Mouse (Mus musculus) liver, adult (tissue): Measurements from ENCODE around the gene Snip1.

Source experiments
- GATA4 ChIP-seq: IDR thresholded peaks from 2 replicates; pipeline ENCODE4 v1.6.1; 2014; ENCODE audit warnings: mild to moderate bottlenecking, low read length; ENCODE audit not compliant: insufficient replicate concordance

The Snip1 gene

GRCm38 (mm10) chr4:125066490-125067370 is at the start of gene Snip1:
Gene Snip1, plus strand, starts transcription at chr4:125066672.
- no peak; the same call in 1 of the 2 replicates for TF ChIP-seq GATA4

- no peak for TF ChIP-seq GATA4
Measured at GRCm38 (mm10) chr4:125017431-125017830, 49.0 kb upstream of the Snip1 start.

GRCm38 (mm10) chr4:125020780-125021538 is 45.5 kb upstream of the Snip1 start:
- no peak for TF ChIP-seq GATA4

- TF ChIP-seq GATA4: no peak
Measured at GRCm38 (mm10) chr4:125029891-125030614, 36.4 kb upstream of the Snip1 start.

- no peak for TF ChIP-seq GATA4
Measured at GRCm38 (mm10) chr4:125034341-125034740, 32.1 kb upstream of the Snip1 start.

GRCm38 (mm10) chr4:125044454-125044853 is 22.0 kb upstream of the Snip1 start:
- TF ChIP-seq GATA4: no peak

GRCm38 (mm10) chr4:125055385-125055784 is 11.1 kb upstream of the Snip1 start:
- no peak for TF ChIP-seq GATA4

GRCm38 (mm10) chr4:125056476-125056875 is 10.0 kb upstream of the Snip1 start:
- TF ChIP-seq GATA4: no peak

GRCm38 (mm10) chr4:125057273-125057672 is 9.2 kb upstream of the Snip1 start:
- TF ChIP-seq GATA4: no peak

GRCm38 (mm10) chr4:125058033-125058432 is 8.4 kb upstream of the Snip1 start:
- no peak for TF ChIP-seq GATA4

- no peak for TF ChIP-seq GATA4
Measured at GRCm38 (mm10) chr4:125059025-125059424, 7.4 kb upstream of the Snip1 start.

GRCm38 (mm10) chr4:125063829-125064228 is 2.6 kb upstream of the Snip1 start:
- TF ChIP-seq GATA4: no peak

- TF ChIP-seq GATA4: no peak
Measured at GRCm38 (mm10) chr4:125065517-125066307, 760 bp upstream of the Snip1 start, which contains the start of gene Dnali1. Gene Dnali1, minus strand, starts transcription at chr4:125065703.

- no peak for TF ChIP-seq GATA4
Measured at GRCm38 (mm10) chr4:125077700-125078099, 11.2 kb downstream of the Snip1 start.
